Mouse (Mus musculus): ENCODE measurements around the gene Patj.

DNA sequence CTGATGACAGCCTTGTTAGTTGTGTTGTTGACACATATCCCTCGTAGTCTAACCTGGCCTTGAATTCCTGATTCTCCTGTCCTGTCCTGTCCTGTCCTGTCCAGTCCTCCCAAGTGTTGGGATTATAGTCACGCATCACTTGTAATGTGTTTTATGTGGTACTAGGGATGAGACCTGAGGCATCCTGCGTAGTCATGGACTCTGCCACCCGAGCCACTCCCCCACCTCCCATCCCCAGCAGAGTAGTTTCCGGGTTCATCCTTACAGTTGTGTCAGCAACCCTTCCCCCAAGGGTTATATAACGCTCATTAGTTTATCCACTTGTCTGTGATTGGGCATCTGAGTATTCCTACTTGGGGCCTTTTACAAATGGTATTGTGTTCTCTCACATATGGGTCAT is 8.8 kb downstream of the Patj start:
- no peak for TF ChIP-seq CTCF (IDR thresholded peaks at IDR 0.05; ENCODE audit: borderline replicate concordance, insufficient read depth, low read depth, low read length)
- no peak for TF ChIP-seq POLR2A (IDR thresholded peaks at IDR 0.05; ENCODE audit: borderline replicate concordance, insufficient read depth, low read length)
